Mouse (Mus musculus): ENCODE data around the gene Pias1.
A peak's percentile ranks its signal among the peaks of the same experiment; 100 is the strongest.

Gene Pias1

GRCm38 (mm10) chr9:62857216-62857615, 130.5 kb downstream of the Pias1 start:
- DNase-seq (ENCODE audit: low spot score), result no peak

GRCm38 (mm10) chr9:62854483-62854882, 133.2 kb downstream of the Pias1 start:
- no peak for DNase-seq (ENCODE audit: low spot score)

GRCm38 (mm10) chr9:62851571-62851970, 136.2 kb downstream of the Pias1 start:
- no peak for DNase-seq (ENCODE audit: low spot score)

GRCm38 (mm10) chr9:62848641-62849040, 139.1 kb downstream of the Pias1 start:
- no peak for DNase-seq (ENCODE audit: low spot score)

GRCm38 (mm10) chr9:62847694-62848093, 140.0 kb downstream of the Pias1 start:
- DNase-seq (ENCODE audit: low spot score), result peak; percentile 49

GRCm38 (mm10) chr9:62844461-62844860, 143.3 kb downstream of the Pias1 start:
- no peak for DNase-seq (ENCODE audit: low spot score)

GRCm38 (mm10) chr9:62843356-62844024, 144.2 kb downstream of the Pias1 start:
- DNase-seq (ENCODE audit: low spot score), result no peak

GRCm38 (mm10) chr9:62839172-62839770, 148.5 kb downstream of the Pias1 start:
- no peak for DNase-seq (ENCODE audit: low spot score)

GRCm38 (mm10) chr9:62838506-62839171, 149.1 kb downstream of the Pias1 start, which contains the start of gene Cln6:
TSS of gene Cln6 (plus strand) at chr9:62838785.
- peak; percentile 87 for DNase-seq (ENCODE audit: low spot score)

GRCm38 (mm10) chr9:62838146-62838505, 149.6 kb downstream of the Pias1 start:
- no peak for DNase-seq (ENCODE audit: low spot score)

- no peak for DNase-seq (ENCODE audit: low spot score)
These were observed 150.1 kb downstream of the Pias1 start for GRCm38 (mm10) chr9:62837611-62838010.

GRCm38 (mm10) chr9:62835705-62836446, 151.8 kb downstream of the Pias1 start:
- no peak for DNase-seq (ENCODE audit: low spot score)

GRCm38 (mm10) chr9:62834906-62835305, 152.8 kb downstream of the Pias1 start:
- DNase-seq (ENCODE audit: low spot score), result no peak

- no peak for DNase-seq (ENCODE audit: low spot score)
These were observed 157.8 kb downstream of the Pias1 start for GRCm38 (mm10) chr9:62829877-62830276.

- DNase-seq (ENCODE audit: low spot score), result peak; percentile 97
These were observed 159.1 kb downstream of the Pias1 start for GRCm38 (mm10) chr9:62828662-62829086.

Measured in ovary, adult 18-20 months (tissue).